In the genomic region with DNA sequence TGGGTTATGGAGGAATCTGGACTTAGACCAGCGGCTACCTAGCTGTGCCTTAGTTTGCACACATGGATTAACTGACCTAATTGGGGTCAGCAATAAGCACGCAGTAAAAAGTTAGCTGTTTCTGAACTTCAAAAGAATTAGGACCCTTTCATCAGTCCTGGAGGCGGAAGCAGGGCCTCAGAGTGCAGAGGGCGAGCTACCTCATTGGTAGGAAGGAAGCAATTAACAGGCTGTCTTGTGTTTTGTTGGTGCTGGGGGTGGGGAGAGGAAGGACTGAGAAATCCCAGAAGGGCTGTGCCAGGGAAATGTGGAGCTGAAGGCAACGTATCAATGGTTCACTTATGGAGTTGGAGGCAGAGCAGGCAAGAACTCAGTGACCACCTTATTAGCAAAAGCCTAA, we compare ENCODE assay signal across 17 mouse cellular contexts.
A peak's percentile ranks its signal among the peaks of the same experiment; 100 is the strongest.
DNase-seq lines count a peak whose midpoint lies in the region; ATAC-seq lines count a peak whose summit lies in the region.
"Had no signal": no experiment of that assay in that cellular context is flagged by ENCODE, and none has a peak within 500 bp of the region (broad histone marks: within the 10 kb centered on the region; RNA-seq: fewer than 3 reads in every experiment).

No protein-coding gene starts in this region.

- WGBS in kidney, embryonic 16.5 days, result 18% methylated on average over 5 of the region's 5 CpGs
- 24% methylated on average over 5 of the region's 5 CpGs for WGBS in embryonic facial prominence, embryonic 14.5 days

- H3K27me3 ChIP-seq in kidney, embryonic 16.5 days (ENCODE audit: insufficient read depth, low read length), result no peaks in the 10 kb centered on the region
- no peaks in the 10 kb centered on the region; the same call in 1 of the 2 replicates for H3K27me3 ChIP-seq in embryonic facial prominence, embryonic 14.5 days (replicated peaks; ENCODE audit: control insufficient read depth, insufficient read depth, low read length)
- H3K27me3 ChIP-seq: heart, embryonic 12.5 days; neural tube, embryonic 13.5 days had no signal

- no peak overlapping the region for H3K9ac ChIP-seq in kidney, embryonic 16.5 days (replicated peaks; ENCODE audit: low read length)
- no peak overlapping the region for H3K9ac ChIP-seq in embryonic facial prominence, embryonic 14.5 days (ENCODE audit: low read depth, low read length)
- H3K9ac ChIP-seq: heart, embryonic 12.5 days; neural tube, embryonic 13.5 days had no signal

- ATAC-seq in kidney, embryonic 16.5 days (ENCODE audit: low FRiP score, low TSS enrichment), result peak; percentile 90
- peak; percentile 58; the same call in 1 of the 2 replicates for ATAC-seq in common myeloid progenitor, adult 5-6 weeks (replicated peaks; ENCODE audit: low read depth, poor library complexity, severe bottlenecking)
- ATAC-seq in embryonic facial prominence, embryonic 14.5 days (ENCODE audit: low read depth), result no peak
- ATAC-seq: hindbrain, postnatal 0 days had no signal

- H3K4me3 ChIP-seq in kidney, embryonic 16.5 days (ENCODE audit: low read length), result no peak overlapping the region
- H3K4me3 ChIP-seq in embryonic facial prominence, embryonic 14.5 days (ENCODE audit: low read depth, low read length), result no peak overlapping the region
- H3K4me3 ChIP-seq: erythroblast, embryonic 14.5 days; gastrocnemius, adult 2 months; heart, embryonic 12.5 days; neural tube, embryonic 13.5 days had no signal

- H3K36me3 ChIP-seq in kidney, embryonic 16.5 days (ENCODE audit: insufficient read depth, low read length), result no peaks in the 10 kb centered on the region
- no peaks in the 10 kb centered on the region for H3K36me3 ChIP-seq in embryonic facial prominence, embryonic 14.5 days (ENCODE audit: control insufficient read depth, insufficient read depth, low read length)
- H3K36me3 ChIP-seq: heart, embryonic 12.5 days; neural tube, embryonic 13.5 days had no signal

- no peaks in the 10 kb centered on the region for H3K9me3 ChIP-seq in kidney, embryonic 16.5 days (ENCODE audit: low read length)
- H3K9me3 ChIP-seq in embryonic facial prominence, embryonic 14.5 days (ENCODE audit: control insufficient read depth, low read length), result 0 out of 2 replicates have a peak, but pooled peaks cover 4% of the 10 kb centered on the region
- H3K9me3 ChIP-seq: heart, embryonic 12.5 days had no signal

- intact Hi-C loops in left cerebral cortex, postnatal 36 days (cut with DNase I), result no loop called here
- intact Hi-C loops in gastrocnemius, postnatal 36 days (cut with DNase I), result no loop called here

- H3K27ac ChIP-seq in kidney, embryonic 16.5 days (ENCODE audit: low read length), result peak overlapping the region; percentile 35; the same call in 1 of the 2 replicates
- H3K27ac ChIP-seq in embryonic facial prominence, embryonic 14.5 days (replicated peaks; ENCODE audit: low read depth, low read length), result no peak overlapping the region
- H3K27ac ChIP-seq: gastrocnemius, adult 2 months; hindbrain, postnatal 0 days; neural tube, embryonic 13.5 days had no signal

- H3K4me2 ChIP-seq in kidney, embryonic 16.5 days (replicated peaks; ENCODE audit: low read depth, low read length), result no peak overlapping the region
- H3K4me2 ChIP-seq in embryonic facial prominence, embryonic 14.5 days (ENCODE audit: low read depth, low read length), result no peak overlapping the region
- H3K4me2 ChIP-seq: heart, embryonic 12.5 days; neural tube, embryonic 13.5 days had no signal

- peaks cover 8% of the 10 kb centered on the region; the same call in 1 of the 2 replicates for H3K4me1 ChIP-seq in kidney, embryonic 16.5 days (ENCODE audit: insufficient read depth, low read length)
- H3K4me1 ChIP-seq in embryonic facial prominence, embryonic 14.5 days (ENCODE audit: control insufficient read depth, insufficient read depth, low read length), result no peaks in the 10 kb centered on the region
- H3K4me1 ChIP-seq: heart, embryonic 12.5 days; neural tube, embryonic 13.5 days had no signal

- no peak for DNase-seq in kidney, adult 8-10 months
- DNase-seq in embryonic facial prominence, embryonic 14.5 days (ENCODE audit: low spot score), result peak; percentile 33
- DNase-seq in naive thymus-derived CD4-positive, alpha-beta T cell, adult 2 months (ENCODE audit: low read depth), result peak; percentile 20
- DNase-seq in left cerebral cortex, postnatal 36 days (ENCODE audit: low spot score in 2 of 2), result no peak
- DNase-seq in gastrocnemius, postnatal 36 days, result no peak
- DNase-seq in gastrocnemius, adult 18-20 months (ENCODE audit: low spot score), result no peak
- DNase-seq: adrenal gland, postnatal 36 days; cerebellum, adult 11-12 months; gastrocnemius, adult 2 months; layer of hippocampus, adult 9-11 months; liver had no signal

Comparison
In these comparisons a context has a peak if more than half of its experiments do, and no peak if none do; other contexts are left out.
1. DNase-seq: peak in embryonic facial prominence, embryonic 14.5 days (single experiment) and naive thymus-derived CD4-positive, alpha-beta T cell, adult 2 months (single experiment); none in kidney, adult 8-10 months (0 of 2), left cerebral cortex, postnatal 36 days (0 of 2), gastrocnemius, postnatal 36 days (0 of 2) and gastrocnemius, adult 18-20 months (single experiment).